Mouse (Mus musculus): ENCODE results near the gene Crybg1. TPM values are rescaled to one million over a fixed set of nuclear protein-coding genes. Genes with fewer than 3 reads are reported as not detected.

Crybg1 gene
- polyA plus RNA-seq (2015; fragmentation: Nextera tagmentation; extraction: Ambion mirVana) = 3.2 and 3.5 TPM in 2 replicates

GRCm38 (mm10) chr10:44148337-44149317 lies at the start of gene Crybg1:
Crybg1 (minus strand) TSS chr10:44148853.
- DNase-seq (ENCODE audit: low spot score) = peak; percentile 52
- ATAC-seq (replicated peaks; ENCODE audit: low FRiP score, low read depth) = peak; percentile 93
- no peak within 1 kb of the TSS for H3K27ac ChIP-seq

GRCm38 (mm10) chr10:44177365-44177764 lies 28.7 kb upstream of the Crybg1 start:
- Histone ChIP-seq H3K4me3 (replicated peaks; ENCODE audit: low read depth, low read length) (no peak overlapping the region), H3K27me3 (ENCODE audit: insufficient read depth, low read length) (no peaks in the 10 kb centered on the region), H3K4me1 (replicated peaks; ENCODE audit: insufficient read depth, low read length) (no peaks in the 10 kb centered on the region), H3K36me3 (ENCODE audit: insufficient read depth, low read length) (no peaks in the 10 kb centered on the region), H3K27ac (no peak overlapping the region), H3K9ac (ENCODE audit: low read depth, low read length) (no peak overlapping the region), H3K9me3 (replicated peaks; ENCODE audit: low read length) (no peaks in the 10 kb centered on the region), H3K4me2 (ENCODE audit: low read length) (no peak overlapping the region)
- ATAC-seq (replicated peaks; ENCODE audit: low FRiP score, low read depth) (no peak), DNase-seq (ENCODE audit: low spot score) (peak; percentile 81)
- TF ChIP-seq CTCF (IDR thresholded peaks at IDR 0.05; ENCODE audit: low read depth) = peak; percentile 87
- WGBS = 0% methylated on average over 1 of the region's 1 CpGs

More at GRCm38 (mm10) chr10:44148337-44149317, at the start of gene Crybg1:
- peak; percentile 88 for TF ChIP-seq CTCF (IDR thresholded peaks at IDR 0.05; ENCODE audit: low read depth)
- no peaks in the 10 kb centered on the region for H3K4me1 ChIP-seq (replicated peaks; ENCODE audit: insufficient read depth, low read length)
- no peaks in the 10 kb centered on the region for H3K36me3 ChIP-seq (ENCODE audit: insufficient read depth, low read length)
- H3K27me3 ChIP-seq (ENCODE audit: insufficient read depth, low read length) = no peaks in the 10 kb centered on the region
- H3K9ac ChIP-seq (ENCODE audit: low read depth, low read length) = no peak within 1 kb of the TSS
- no peaks in the 10 kb centered on the region for H3K9me3 ChIP-seq (replicated peaks; ENCODE audit: low read length)
- peak within 1 kb of the TSS; percentile 35 for H3K4me3 ChIP-seq (replicated peaks; ENCODE audit: low read depth, low read length)
- WGBS = 3% methylated on average over 53 of the region's 53 CpGs
- peak within 1 kb of the TSS; percentile 58 for H3K4me2 ChIP-seq (ENCODE audit: low read length)

- H3K27me3 ChIP-seq (ENCODE audit: insufficient read depth, low read length) = no peaks in the 10 kb centered on the region
- H3K4me1 ChIP-seq (replicated peaks; ENCODE audit: insufficient read depth, low read length) = no peaks in the 10 kb centered on the region
- no peaks in the 10 kb centered on the region for H3K9me3 ChIP-seq (replicated peaks; ENCODE audit: low read length)
- no peak for ATAC-seq (replicated peaks; ENCODE audit: low FRiP score, low read depth)
- no peak overlapping the region for H3K4me3 ChIP-seq (replicated peaks; ENCODE audit: low read depth, low read length)
- H3K9ac ChIP-seq (ENCODE audit: low read depth, low read length) = no peak overlapping the region
- no peak for DNase-seq (ENCODE audit: low spot score)
- no peak overlapping the region for H3K27ac ChIP-seq
- no peak overlapping the region for H3K4me2 ChIP-seq (ENCODE audit: low read length)
- H3K36me3 ChIP-seq (ENCODE audit: insufficient read depth, low read length) = no peaks in the 10 kb centered on the region
- TF ChIP-seq CTCF (IDR thresholded peaks at IDR 0.05; ENCODE audit: low read depth) = no peak
These were observed 27.9 kb upstream of the Crybg1 start for GRCm38 (mm10) chr10:44176548-44176947.

- H3K4me1 ChIP-seq (replicated peaks; ENCODE audit: insufficient read depth, low read length) = no peaks in the 10 kb centered on the region
- H3K4me2 ChIP-seq (ENCODE audit: low read length) = no peak overlapping the region
- no peak for DNase-seq (ENCODE audit: low spot score)
- ATAC-seq (replicated peaks; ENCODE audit: low FRiP score, low read depth) = no peak
- H3K36me3 ChIP-seq (ENCODE audit: insufficient read depth, low read length) = no peaks in the 10 kb centered on the region
- H3K27ac ChIP-seq = no peak overlapping the region
- no peak overlapping the region for H3K9ac ChIP-seq (ENCODE audit: low read depth, low read length)
- no peaks in the 10 kb centered on the region for H3K27me3 ChIP-seq (ENCODE audit: insufficient read depth, low read length)
- H3K9me3 ChIP-seq (replicated peaks; ENCODE audit: low read length) = no peaks in the 10 kb centered on the region
- no peak for TF ChIP-seq CTCF (IDR thresholded peaks at IDR 0.05; ENCODE audit: low read depth)
- 82% methylated on average over 5 of the region's 5 CpGs for WGBS
- no peak overlapping the region for H3K4me3 ChIP-seq (replicated peaks; ENCODE audit: low read depth, low read length)
These were observed 27.5 kb upstream of the Crybg1 start for GRCm38 (mm10) chr10:44176120-44176519.

GRCm38 (mm10) chr10:44170145-44170544 lies 21.5 kb upstream of the Crybg1 start:
- H3K27me3 ChIP-seq (ENCODE audit: insufficient read depth, low read length) = no peaks in the 10 kb centered on the region
- no peaks in the 10 kb centered on the region for H3K9me3 ChIP-seq (replicated peaks; ENCODE audit: low read length)
- no peak overlapping the region for H3K27ac ChIP-seq
- H3K36me3 ChIP-seq (ENCODE audit: insufficient read depth, low read length) = no peaks in the 10 kb centered on the region
- no peak overlapping the region for H3K4me3 ChIP-seq (replicated peaks; ENCODE audit: low read depth, low read length)
- DNase-seq (ENCODE audit: low spot score) (no peak), ATAC-seq (replicated peaks; ENCODE audit: low FRiP score, low read depth) (no peak)
- H3K9ac ChIP-seq (ENCODE audit: low read depth, low read length) = no peak overlapping the region
- H3K4me1 ChIP-seq (replicated peaks; ENCODE audit: insufficient read depth, low read length) = no peaks in the 10 kb centered on the region
- no peak for TF ChIP-seq CTCF (IDR thresholded peaks at IDR 0.05; ENCODE audit: low read depth)
- 88% methylated on average over 12 of the region's 12 CpGs for WGBS
- H3K4me2 ChIP-seq (ENCODE audit: low read length) = no peak overlapping the region

- Histone ChIP-seq H3K27me3 (ENCODE audit: insufficient read depth, low read length) (no peaks in the 10 kb centered on the region), H3K9ac (ENCODE audit: low read depth, low read length) (no peak overlapping the region), H3K4me3 (replicated peaks; ENCODE audit: low read depth, low read length) (no peak overlapping the region), H3K4me2 (ENCODE audit: low read length) (no peak overlapping the region), H3K36me3 (ENCODE audit: insufficient read depth, low read length) (no peaks in the 10 kb centered on the region), H3K27ac (no peak overlapping the region), H3K9me3 (replicated peaks; ENCODE audit: low read length) (no peaks in the 10 kb centered on the region), H3K4me1 (replicated peaks; ENCODE audit: insufficient read depth, low read length) (no peaks in the 10 kb centered on the region)
- WGBS = 63% methylated on average over 5 of the region's 5 CpGs
- DNase-seq (ENCODE audit: low spot score) (no peak), ATAC-seq (replicated peaks; ENCODE audit: low FRiP score, low read depth) (no peak)
- TF ChIP-seq CTCF (IDR thresholded peaks at IDR 0.05; ENCODE audit: low read depth) = no peak
These were observed 18.4 kb upstream of the Crybg1 start for GRCm38 (mm10) chr10:44167061-44167460.
